Mouse (Mus musculus) left cerebral cortex, adult 8-10 months (tissue): ENCODE measurements around the gene Cpb1. TPM values are rescaled to one million over a fixed set of nuclear protein-coding genes. Genes with fewer than 3 reads are reported as not detected.

Experiments used
- DNase-seq, 2 experiments: peaks; one replicate each; pipeline ENCODE4 v3.0.0; 2022; ENCODE audit warnings: low spot score in 2 of 2
- total RNA-seq, 4 experiments: library from RNA; stranded (reverse); gene quantifications; 2 replicates each; pipeline ENCODE4 v1.2.4; 2022

Gene Cpb1
- total RNA-seq, result under 1 TPM in 2 of 4 experiments, not detected in 2; 0.13 to 0.14 TPM

GRCm38 (mm10) chr3:20275633-20276032 is at the start of gene Cpb1:
Gene Cpb1, minus strand, starts transcription at chr3:20275733.
- no peak for DNase-seq

- no peak for DNase-seq
These were observed 41.7 kb upstream of the Cpb1 start for GRCm38 (mm10) chr3:20317233-20317632.

- DNase-seq, result no peak
These were observed 33.6 kb upstream of the Cpb1 start for GRCm38 (mm10) chr3:20309142-20309541.

GRCm38 (mm10) chr3:20307256-20307655 is 31.7 kb upstream of the Cpb1 start:
- DNase-seq, result no peak

GRCm38 (mm10) chr3:20304758-20305352 is 29.3 kb upstream of the Cpb1 start:
- no peak for DNase-seq

GRCm38 (mm10) chr3:20295546-20295945 is 20.0 kb upstream of the Cpb1 start:
- no peak for DNase-seq

- DNase-seq, result no peak
These were observed 19.2 kb upstream of the Cpb1 start for GRCm38 (mm10) chr3:20294542-20295348.

GRCm38 (mm10) chr3:20291370-20291769 is 15.8 kb upstream of the Cpb1 start:
- no peak for DNase-seq

GRCm38 (mm10) chr3:20288761-20289160 is 13.2 kb upstream of the Cpb1 start:
- DNase-seq, result no peak

- no peak for DNase-seq
These were observed 6.3 kb upstream of the Cpb1 start for GRCm38 (mm10) chr3:20281796-20282195.

GRCm38 (mm10) chr3:20254566-20255479 is 20.7 kb downstream of the Cpb1 start:
- no peak for DNase-seq

GRCm38 (mm10) chr3:20243913-20244312 is 31.6 kb downstream of the Cpb1 start:
- no peak for DNase-seq

- DNase-seq, result no peak
These were observed 33.5 kb downstream of the Cpb1 start, which contains the start of gene Cpa3 for GRCm38 (mm10) chr3:20242050-20242449. Gene Cpa3, minus strand, starts transcription at chr3:20242181.

- no peak for DNase-seq
These were observed 35.8 kb downstream of the Cpb1 start for GRCm38 (mm10) chr3:20239741-20240140.

- DNase-seq, result no peak
These were observed 38.6 kb downstream of the Cpb1 start for GRCm38 (mm10) chr3:20236965-20237364.

- DNase-seq, result no peak
These were observed 46.5 kb downstream of the Cpb1 start for GRCm38 (mm10) chr3:20229027-20229426.

- DNase-seq, result no peak
These were observed 50.1 kb downstream of the Cpb1 start for GRCm38 (mm10) chr3:20225429-20225828.

GRCm38 (mm10) chr3:20222926-20223698 is 52.4 kb downstream of the Cpb1 start:
- DNase-seq, result no peak

GRCm38 (mm10) chr3:20222136-20222535 is 53.4 kb downstream of the Cpb1 start:
- DNase-seq, result no peak

- peak in 1 of 2 experiments; percentile 37 for DNase-seq
These were observed 76.7 kb downstream of the Cpb1 start for GRCm38 (mm10) chr3:20198869-20199268.
